Mouse (Mus musculus) liver, postnatal 0 days (tissue): ENCODE data around the gene Kif26a.

ENCODE experiments used
- CTCF ChIP-seq: sonication (generic); IDR thresholded peaks from 2 replicates; pipeline ENCODE4 v1.5.1; 2016; ENCODE audit warnings: antibody characterized with exemption, low read depth
- EP300 ChIP-seq: IDR thresholded peaks from 2 replicates; pipeline ENCODE4 v1.6.1; 2016; ENCODE audit warnings: antibody characterized with exemption, low read depth, mild to moderate bottlenecking

DNA sequence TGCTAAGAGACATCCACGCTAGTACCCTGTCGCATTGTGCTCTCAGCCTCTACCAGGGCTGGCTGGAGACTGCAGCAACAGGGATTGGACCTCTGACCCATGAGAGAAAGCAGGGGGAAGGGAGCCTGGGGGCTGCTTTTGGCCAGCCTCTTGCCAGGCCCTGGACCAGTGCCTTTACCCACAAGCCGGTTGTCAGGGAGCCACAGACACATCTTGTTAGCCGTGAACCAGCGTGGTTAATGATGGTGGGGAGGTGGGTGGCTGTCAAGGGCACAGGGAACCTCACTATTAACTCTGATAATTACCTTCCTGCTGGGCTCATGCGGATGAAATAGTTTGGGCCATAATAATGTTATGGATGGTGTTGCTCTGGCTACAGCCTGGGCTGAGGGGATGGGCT lies 10.8 kb downstream of the Kif26a start:
- TF ChIP-seq CTCF (no peak), EP300 (no peak)
